Mouse (Mus musculus) gastrocnemius, postnatal 14 days (tissue): Measurements from ENCODE around the gene Psmd3. TPM values are rescaled to one million over a fixed set of nuclear protein-coding genes. Genes with fewer than 3 reads are reported as not detected.

ENCODE experiments used
- DNase-seq: peaks from one replicate; pipeline ENCODE4 v3.0.0; 2021; ENCODE audit warnings: mixed read lengths
- intact Hi-C: fragments of 180-260 bp; cut with DNase I; formaldehyde crosslinking; loops from one replicate; pipeline ENCODE4 v1.15.1; 2025; ENCODE audit warnings: low total_unique reads
- total RNA-seq, 2 experiments: library from RNA; stranded (reverse); gene quantifications; 2 replicates each; pipeline ENCODE4 v1.2.3; 2021

The Psmd3 gene
- total RNA-seq, 2 experiments from 2014 or later: 89.2 to 91.4 TPM

GRCm38 (mm10) chr11:98685642-98686041 lies 3.3 kb downstream of the Psmd3 start:
- intact Hi-C loops: no loop called here
- DNase-seq: no peak

GRCm38 (mm10) chr11:98686976-98687375 lies 4.6 kb downstream of the Psmd3 start:
- intact Hi-C loops: no loop called here
- DNase-seq: no peak

GRCm38 (mm10) chr11:98688009-98688408 lies 5.7 kb downstream of the Psmd3 start:
- intact Hi-C loops: no loop called here
- DNase-seq: no peak

GRCm38 (mm10) chr11:98693201-98693600 lies 10.8 kb downstream of the Psmd3 start:
- intact Hi-C loops: no loop called here
- peak; percentile 3 for DNase-seq

- DNase-seq: no peak
- intact Hi-C loops: no loop called here
Observed at GRCm38 (mm10) chr11:98693746-98694145, 11.4 kb downstream of the Psmd3 start.

GRCm38 (mm10) chr11:98694301-98694700 lies 11.9 kb downstream of the Psmd3 start:
- intact Hi-C loops: no loop called here
- DNase-seq: no peak

GRCm38 (mm10) chr11:98695408-98695807 lies 13.1 kb downstream of the Psmd3 start:
- peak; percentile 6 for DNase-seq
- intact Hi-C loops: loop anchor here (5.0 kb wide), 1 partner anchor 92 kb away; no protein-coding TSS in a partner anchor

GRCm38 (mm10) chr11:98696454-98697216 lies 14.3 kb downstream of the Psmd3 start:
- DNase-seq: peak; percentile 19
- intact Hi-C loops: loop anchor here (5.0 kb wide), 1 partner anchor 91 kb away; no protein-coding TSS in a partner anchor

GRCm38 (mm10) chr11:98697225-98697624 lies 14.9 kb downstream of the Psmd3 start:
- peak; percentile 2 for DNase-seq
- intact Hi-C loops: loop anchor here (5.0 kb wide), 1 partner anchor 90 kb away; no protein-coding TSS in a partner anchor

GRCm38 (mm10) chr11:98698849-98699640 lies 16.7 kb downstream of the Psmd3 start:
- DNase-seq: peak; percentile 3
- intact Hi-C loops: loop anchor here (5.0 kb wide), 1 partner anchor 88 kb away; no protein-coding TSS in a partner anchor

GRCm38 (mm10) chr11:98699911-98700310 lies 17.6 kb downstream of the Psmd3 start:
- intact Hi-C loops: loop anchor here (5.0 to 10.0 kb wide), 3 partner anchors 87 to 205 kb away; partner anchors contain the start of gene Cdc6

GRCm38 (mm10) chr11:98701213-98701670 lies 18.9 kb downstream of the Psmd3 start, which contains the start of gene Csf3:
Gene Csf3, plus strand, starts transcription at chr11:98701263.
- intact Hi-C loops: loop anchor here (5.0 to 10.0 kb wide), 2 partner anchors 126 to 204 kb away; partner anchors contain the start of gene Cdc6
- DNase-seq: peak; percentile 3

More at GRCm38 (mm10) chr11:98699911-98700310, 17.6 kb downstream of the Psmd3 start:
- DNase-seq: peak; percentile 75

- DNase-seq: no peak
- intact Hi-C loops: loop anchor here (5.0 to 10.0 kb wide), 2 partner anchors 125 to 202 kb away; partner anchors contain the start of gene Cdc6
Observed at GRCm38 (mm10) chr11:98702323-98702722, 20.0 kb downstream of the Psmd3 start.

- DNase-seq: no peak
- intact Hi-C loops: loop anchor here (10.0 kb wide), 1 partner anchor 200 kb away; the partner anchor contains the start of gene Cdc6
Observed at GRCm38 (mm10) chr11:98705021-98705420, 22.7 kb downstream of the Psmd3 start.

- intact Hi-C loops: loop anchor here (10.0 kb wide), 1 partner anchor 197 kb away; the partner anchor contains the start of gene Cdc6
- peak; percentile 63 for DNase-seq
Observed at GRCm38 (mm10) chr11:98707401-98708281, 25.3 kb downstream of the Psmd3 start.

- intact Hi-C loops: loop anchor here (10.0 kb wide), 1 partner anchor 196 kb away; the partner anchor contains the start of gene Cdc6
- DNase-seq: no peak
Observed at GRCm38 (mm10) chr11:98708282-98708956, 26.1 kb downstream of the Psmd3 start.

GRCm38 (mm10) chr11:98709001-98709741 lies 26.8 kb downstream of the Psmd3 start:
- intact Hi-C loops: loop anchor here (10.0 kb wide), 1 partner anchor 196 kb away; the partner anchor contains the start of gene Cdc6
- peak; percentile 42 for DNase-seq
